Mouse (Mus musculus) ES-E14 (cell line): ENCODE data around the gene Gnb2. TPM values are rescaled to one million over a fixed set of nuclear protein-coding genes. Genes with fewer than 3 reads are reported as not detected.
A peak's percentile ranks its signal among the peaks of the same experiment; 100 is the strongest.

ENCODE experiments used
- DNase-seq: peaks from one replicate; pipeline ENCODE4 v3.0.0-alpha.2; 2013; ENCODE audit warnings: low read depth, low spot score
- H3K27ac ChIP-seq: 2 replicates; pipeline ENCODE4 v1.5.1; 2012; ENCODE audit warnings: low read depth, mild to moderate bottlenecking, low read length, moderate library complexity, mixed read lengths; ENCODE audit not compliant: poor library complexity, insufficient read depth, severe bottlenecking
- H3K36me3 ChIP-seq: 2 replicates; pipeline ENCODE4 v1.6.1; 2012; ENCODE audit warnings: mild to moderate bottlenecking, low read length, moderate library complexity, mixed read lengths; ENCODE audit not compliant: control insufficient read depth, poor library complexity, insufficient read depth, severe bottlenecking
- H3K4me1 ChIP-seq, 2 experiments: fragments of 150-350 bp in 1 of 2; sonication (generic) in 1 of 2; 2 replicates each; pipeline ENCODE4 v1.6.1; 2012; ENCODE audit warnings: low read length in 2 of 2, mild to moderate bottlenecking in 1 of 2, mixed read lengths in 1 of 2; ENCODE audit not compliant: control insufficient read depth in 2 of 2, insufficient read depth in 2 of 2, poor library complexity in 1 of 2
- H3K4me3 ChIP-seq, 2 experiments: fragments of 150-350 bp in 1 of 2; sonication (generic) in 1 of 2; 2 replicates each; pipeline ENCODE4 v1.5.1; 2012; ENCODE audit warnings: low read length in 2 of 2, low read depth in 1 of 2, mild to moderate bottlenecking in 1 of 2, mixed read lengths in 1 of 2; ENCODE audit not compliant: insufficient read depth in 1 of 2, poor library complexity in 1 of 2, severe bottlenecking in 1 of 2
- H3K9ac ChIP-seq: 2 replicates; pipeline ENCODE4 v1.6.1; 2012; ENCODE audit warnings: low read depth, mild to moderate bottlenecking, low read length, mixed read lengths; ENCODE audit not compliant: poor library complexity, insufficient read depth, severe bottlenecking
- H3K9me3 ChIP-seq: fragments of 150-350 bp; sonication (generic); 2 replicates; pipeline ENCODE4 v1.6.1; 2012; ENCODE audit warnings: low read depth, mild to moderate bottlenecking, low read length; ENCODE audit not compliant: control insufficient read depth, insufficient read depth
- CHD2 ChIP-seq: IDR thresholded peaks from 2 replicates; pipeline ENCODE4 v1.6.1; 2014; ENCODE audit warnings: mild to moderate bottlenecking, low read depth, low read length, inconsistent platforms
- HCFC1 ChIP-seq: IDR thresholded peaks from 2 replicates; pipeline ENCODE4 v1.6.1; 2012; ENCODE audit warnings: low read length, inconsistent platforms, borderline replicate concordance; ENCODE audit not compliant: insufficient read depth
- MAFK ChIP-seq: IDR thresholded peaks from 2 replicates; pipeline ENCODE4 v1.6.1; 2014; ENCODE audit warnings: mild to moderate bottlenecking, low read depth, low read length, inconsistent platforms; ENCODE audit not compliant: insufficient read depth
- ZC3H11A ChIP-seq: IDR thresholded peaks from 2 replicates; pipeline ENCODE4 v1.6.1; 2012; ENCODE audit warnings: low read depth, mild to moderate bottlenecking, inconsistent platforms, low read length, borderline replicate concordance
- ZNF384 ChIP-seq: IDR thresholded peaks from 2 replicates; pipeline ENCODE4 v1.6.1; 2012; ENCODE audit warnings: low read depth, low read length, inconsistent platforms
- in situ Hi-C, 2 experiments: fragments of 600-800 bp; cut with MboI; formaldehyde crosslinking; loops; one replicate each; pipeline ENCODE4 v1.15.1; 2025; ENCODE audit warnings: low sequenced_read_pairs in 2 of 2, inconsistent platforms in 1 of 2; ENCODE audit not compliant: unreplicated experiment in 2 of 2
- total RNA-seq: library from RNA; depleted of rRNA; stranded (reverse); fragments of 300-350 nt; gene quantifications from 2 replicates; pipeline ENCODE4 v1.2.3, GENCODE M21; 2012

Gene Gnb2
- total RNA-seq, 1 experiment = 297 TPM

DNA sequence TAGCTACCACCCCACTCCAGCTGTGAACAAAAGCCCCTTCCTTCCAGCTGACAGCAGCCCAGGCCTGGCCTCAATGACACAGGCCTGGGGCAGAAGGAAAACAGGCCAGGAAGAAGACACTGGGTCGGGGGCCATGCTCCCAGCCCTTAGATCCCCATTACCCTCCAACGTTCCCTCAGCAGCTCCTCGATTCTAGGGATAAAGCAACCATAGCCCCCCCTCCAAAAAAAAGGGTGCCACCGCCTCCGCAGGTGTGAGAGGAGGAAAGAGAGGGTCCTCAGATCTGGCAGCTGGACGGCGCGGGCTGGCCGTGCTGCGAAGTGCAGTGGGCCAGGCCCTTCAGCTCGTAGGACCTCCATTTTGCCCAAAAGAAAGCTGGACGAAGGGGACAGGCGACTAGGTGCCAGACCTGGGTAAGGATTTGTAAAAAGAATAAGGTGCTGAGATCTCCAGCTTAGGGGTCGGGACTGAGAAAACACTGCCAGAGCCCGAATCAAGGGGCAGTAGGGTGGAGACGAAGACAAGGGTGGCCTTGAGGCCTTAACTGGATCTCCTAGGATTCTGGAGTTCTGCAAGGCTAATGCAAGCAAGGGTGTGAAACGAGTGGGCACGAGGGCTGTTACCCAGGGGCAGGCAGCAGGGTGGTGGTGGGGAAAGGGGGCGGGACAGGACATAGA is 1.0 kb downstream of the Gnb2 start:
- Histone ChIP-seq H3K36me3 (peaks cover 23% of the 10 kb centered on the region), H3K9ac (peak overlapping the region; percentile 83), H3K27ac (no peak overlapping the region), H3K4me3 (peak overlapping the region; percentile 43 to 86), H3K4me1 (peaks cover 0 to 7% of the 10 kb centered on the region in 2 experiments; a peak in 2 of 4 replicates), H3K9me3 (no peaks in the 10 kb centered on the region)
- TF ChIP-seq CHD2 = no peak
- no peak for TF ChIP-seq MAFK
- no peak for TF ChIP-seq ZC3H11A
- TF ChIP-seq HCFC1 = no peak
- TF ChIP-seq ZNF384 = no peak
- in situ Hi-C loops = no loop called here
- no peak for DNase-seq

DNA sequence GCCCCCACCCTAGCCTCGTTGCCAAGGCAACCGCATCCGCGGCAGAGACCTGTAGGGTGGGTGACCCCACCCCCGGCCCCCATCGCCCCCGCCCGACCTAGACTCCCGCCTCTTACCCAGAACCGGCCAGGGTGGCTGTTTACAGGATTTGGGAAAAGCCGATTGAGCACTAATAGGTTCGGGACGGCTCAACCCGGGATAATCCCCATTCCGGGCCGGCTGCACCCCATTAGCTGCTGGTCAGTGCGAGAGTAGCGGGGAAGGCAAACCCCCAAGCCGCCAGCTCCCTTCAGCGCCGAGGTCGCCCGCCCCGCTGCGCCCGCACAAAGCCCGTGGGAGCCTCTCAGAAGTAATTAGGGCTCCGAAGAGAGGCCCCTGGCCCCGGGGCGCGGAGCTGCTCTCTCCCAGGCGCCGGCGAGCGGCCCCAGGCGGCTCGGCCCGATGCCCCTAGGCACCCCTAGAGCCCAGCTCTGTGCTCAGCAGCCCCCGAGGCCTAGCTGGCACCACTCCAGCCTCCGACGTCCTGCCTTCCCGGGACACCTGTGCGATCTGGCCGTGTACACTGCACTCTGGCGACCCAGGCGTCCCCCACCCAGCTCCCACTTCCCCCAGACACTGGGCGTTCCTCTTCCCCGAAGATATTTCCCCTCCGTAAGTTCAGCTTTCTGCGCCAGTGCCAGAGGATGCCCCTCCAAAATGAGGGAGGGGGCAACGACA is 1.7 kb downstream of the Gnb2 start:
- H3K27ac ChIP-seq = no peak overlapping the region
- peaks cover 27% of the 10 kb centered on the region for H3K36me3 ChIP-seq
- H3K9ac ChIP-seq = peak overlapping the region; percentile 83; the same call in 1 of the 2 replicates
- in situ Hi-C loops = no loop called here
- peaks cover 0 to 9% of the 10 kb centered on the region in 2 experiments; a peak in 2 of 4 replicates for H3K4me1 ChIP-seq
- peak overlapping the region; percentile 43 to 86 for H3K4me3 ChIP-seq
- no peak for TF ChIP-seq MAFK
- TF ChIP-seq ZNF384 = no peak
- no peak for TF ChIP-seq CHD2
- TF ChIP-seq HCFC1 = no peak
- no peak for TF ChIP-seq ZC3H11A
- no peaks in the 10 kb centered on the region for H3K9me3 ChIP-seq
- no peak for DNase-seq

DNA sequence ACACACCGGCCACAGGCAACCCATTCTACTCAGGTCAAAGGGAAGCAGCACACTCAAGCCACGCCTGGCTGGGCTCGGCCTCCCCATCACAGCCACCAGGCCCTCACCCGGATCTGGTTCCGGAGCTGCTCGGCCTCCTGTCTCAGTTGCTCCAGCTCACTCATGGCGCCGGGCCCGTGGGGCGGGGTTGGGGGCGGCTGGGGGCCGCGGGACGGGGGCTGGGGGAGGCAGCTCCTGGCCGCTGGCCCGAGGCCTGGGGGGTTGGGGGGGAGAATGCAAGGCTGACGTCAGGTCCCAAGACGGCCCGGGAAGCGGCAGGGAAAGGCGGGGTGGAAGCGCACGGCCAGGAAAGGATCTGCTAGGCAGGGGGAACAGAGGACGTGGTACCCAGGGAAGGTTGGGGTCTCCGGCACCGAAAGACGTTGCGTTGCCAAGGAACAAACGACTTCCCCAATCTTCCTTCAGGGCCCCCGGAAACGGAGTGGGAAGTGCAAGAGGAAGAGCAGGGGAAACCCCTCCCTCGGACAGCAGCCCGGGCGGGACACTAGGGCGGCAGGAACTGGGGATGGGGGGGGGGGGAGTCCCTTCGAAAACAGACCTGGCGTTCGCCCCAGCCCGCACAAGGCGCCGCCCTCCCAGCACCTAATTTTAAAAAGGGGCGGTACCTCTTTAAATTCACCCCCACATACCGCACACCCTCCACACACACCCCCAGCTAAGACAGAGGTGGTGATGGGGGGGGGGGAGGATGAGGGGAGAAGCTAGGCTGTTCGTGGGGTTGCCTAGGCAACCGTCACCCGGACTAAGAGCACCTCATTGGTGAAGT is 2.5 kb downstream of the Gnb2 start:
- Histone ChIP-seq H3K36me3 (peaks cover 33% of the 10 kb centered on the region), H3K4me3 (peak overlapping the region; percentile 43 to 86), H3K27ac (no peak overlapping the region), H3K9ac (peak overlapping the region; percentile 50), H3K4me1 (peaks cover 0 to 15% of the 10 kb centered on the region in 2 experiments; a peak in 2 of 4 replicates), H3K9me3 (no peaks in the 10 kb centered on the region)
- DNase-seq = no peak
- in situ Hi-C loops = no loop called here
- TF ChIP-seq HCFC1 (no peak), ZC3H11A (no peak), MAFK (no peak), ZNF384 (no peak), CHD2 (no peak)

DNA sequence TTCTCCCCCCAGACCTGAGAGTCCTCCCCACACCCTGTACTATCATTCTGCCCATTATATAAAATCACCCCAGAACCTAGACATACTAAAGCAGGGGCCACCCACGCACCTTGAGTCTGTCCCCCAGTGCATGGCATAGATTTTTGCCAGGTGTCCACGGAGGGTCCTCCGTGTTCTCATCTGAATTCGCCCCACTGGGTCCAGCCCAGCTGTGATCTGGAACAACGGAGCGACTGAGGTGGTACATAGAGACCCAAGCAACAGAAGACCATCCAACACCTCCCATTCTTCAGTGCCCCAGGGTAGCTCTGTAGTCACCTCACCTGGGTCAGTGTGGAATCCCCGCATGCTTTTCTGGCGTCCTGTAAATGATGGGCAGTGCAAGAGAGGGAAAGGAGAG is 3.2 kb downstream of the Gnb2 start:
- H3K4me1 ChIP-seq = peaks cover 0 to 17% of the 10 kb centered on the region in 2 experiments; a peak in 2 of 4 replicates
- no peaks in the 10 kb centered on the region for H3K9me3 ChIP-seq
- DNase-seq = no peak
- H3K4me3 ChIP-seq = 0 out of 4 replicates have a peak overlapping the region, but pooled peaks have one; percentile 28 to 86
- no peak for TF ChIP-seq CHD2
- no peak for TF ChIP-seq HCFC1
- no peak for TF ChIP-seq MAFK
- peaks cover 41% of the 10 kb centered on the region for H3K36me3 ChIP-seq
- no peak overlapping the region for H3K9ac ChIP-seq
- H3K27ac ChIP-seq = no peak overlapping the region
- in situ Hi-C loops = no loop called here
